Mouse (Mus musculus) left cerebral cortex, postnatal 4 days (tissue): Measurements from ENCODE around the gene Lrig1. TPM values are rescaled to one million over a fixed set of nuclear protein-coding genes. Genes with fewer than 3 reads are reported as not detected.

Experiments used
- DNase-seq: peaks from one replicate; pipeline ENCODE4 v3.0.0-alpha.2; 2022
- intact Hi-C: fragments of 180-260 bp; cut with DNase I; formaldehyde crosslinking; loops from one replicate; pipeline ENCODE4 v1.15.1; 2025
- total RNA-seq, 2 experiments: library from RNA; stranded (reverse); gene quantifications; 2 replicates each; pipeline ENCODE4 v1.2.3; 2021

Lrig1 gene
- total RNA-seq, 2 experiments from 2014 or later, result 28.3 to 32.8 TPM

DNA sequence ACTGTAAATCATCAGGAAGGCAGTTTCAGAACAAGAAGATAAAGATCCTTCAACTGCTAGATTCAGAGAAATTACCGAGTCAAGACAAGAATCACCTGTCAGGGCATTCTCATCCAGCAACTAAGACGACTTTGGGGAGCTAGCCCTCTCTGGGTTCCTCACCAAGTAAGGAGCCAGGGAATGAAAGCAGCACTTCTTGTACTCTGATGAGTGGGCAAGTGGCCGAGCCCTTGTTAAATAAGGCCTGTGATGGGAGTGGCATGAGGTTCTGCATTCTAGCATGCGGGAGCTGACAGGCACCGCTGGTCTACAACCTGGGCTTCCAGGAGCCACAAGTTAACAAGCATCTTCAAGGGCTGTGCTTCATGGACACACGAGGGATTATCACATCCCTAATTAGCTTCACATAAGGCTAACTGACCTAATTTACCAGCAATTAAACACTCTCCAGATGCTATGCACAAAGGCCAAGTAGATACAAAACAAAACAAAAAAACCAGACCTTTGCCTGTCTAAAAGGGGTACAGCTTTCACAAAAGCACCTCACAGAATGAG, 47.2 kb downstream of the Lrig1 start:
- intact Hi-C loops, result no loop called here
- no peak for DNase-seq

DNA sequence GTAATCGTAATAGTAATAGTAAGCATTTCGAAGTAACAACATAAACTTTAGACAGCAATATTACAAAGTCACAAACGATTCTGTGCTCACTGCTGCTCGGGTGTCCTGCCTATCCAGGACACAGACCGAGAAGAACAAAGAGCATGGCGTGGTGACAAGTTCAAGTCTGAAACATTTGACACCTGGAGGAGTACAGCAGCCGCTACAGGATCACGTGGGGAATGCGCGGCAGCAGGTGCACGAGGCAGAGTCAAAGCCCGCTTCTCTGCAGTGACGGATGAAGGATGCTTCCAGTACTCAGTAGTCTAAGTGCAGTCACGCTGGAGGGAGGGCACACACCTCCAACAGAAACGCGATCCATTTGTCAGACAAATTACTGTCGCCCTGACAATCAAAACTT, 48.4 kb downstream of the Lrig1 start:
- intact Hi-C loops, result no loop called here
- DNase-seq, result no peak

DNA sequence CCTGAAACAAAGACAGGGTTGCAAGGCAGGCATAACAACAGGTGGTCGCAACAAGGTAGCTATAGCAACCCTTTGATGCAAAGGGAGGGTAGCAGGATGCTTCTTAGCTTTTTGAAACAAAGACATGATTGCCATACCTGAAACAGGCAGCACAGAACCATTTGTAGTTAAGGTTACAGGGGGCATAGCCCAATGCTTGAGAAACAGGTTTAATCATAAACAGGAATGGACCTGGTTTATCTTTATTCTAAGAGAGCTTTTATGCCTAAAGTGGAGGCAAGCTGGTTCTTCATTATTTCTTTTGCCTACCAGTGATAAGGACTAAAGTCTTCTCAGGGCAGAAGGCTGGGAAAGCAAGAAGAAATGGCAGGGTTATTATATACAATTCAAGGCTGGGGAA, 50.3 kb downstream of the Lrig1 start:
- intact Hi-C loops, result loop anchor here (5.0 kb wide), 1 partner anchor 1497 kb away; no protein-coding TSS in a partner anchor
- DNase-seq, result no peak

DNA sequence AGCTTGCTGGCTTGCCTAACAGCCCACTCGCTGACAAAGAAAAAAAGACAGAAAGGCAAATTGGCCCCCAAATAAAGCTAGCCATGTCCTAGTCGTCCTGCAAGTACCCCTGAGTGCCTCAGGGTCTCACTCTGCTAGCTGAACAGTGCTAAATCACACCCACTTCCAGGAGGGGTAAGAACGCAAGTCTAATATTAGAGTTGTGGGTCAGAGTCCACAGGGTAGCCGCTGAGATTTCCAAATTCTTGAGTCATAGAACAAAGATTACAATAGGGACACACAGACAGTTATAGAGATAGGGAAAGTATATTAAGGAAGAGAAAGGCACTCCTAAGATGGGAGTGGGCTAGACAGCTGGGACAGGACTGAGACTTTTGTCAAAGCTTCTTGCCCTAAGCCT, 51.5 kb downstream of the Lrig1 start:
- DNase-seq, result no peak
- intact Hi-C loops, result loop anchor here (5.0 kb wide), 1 partner anchor 1496 kb away; no protein-coding TSS in a partner anchor

DNA sequence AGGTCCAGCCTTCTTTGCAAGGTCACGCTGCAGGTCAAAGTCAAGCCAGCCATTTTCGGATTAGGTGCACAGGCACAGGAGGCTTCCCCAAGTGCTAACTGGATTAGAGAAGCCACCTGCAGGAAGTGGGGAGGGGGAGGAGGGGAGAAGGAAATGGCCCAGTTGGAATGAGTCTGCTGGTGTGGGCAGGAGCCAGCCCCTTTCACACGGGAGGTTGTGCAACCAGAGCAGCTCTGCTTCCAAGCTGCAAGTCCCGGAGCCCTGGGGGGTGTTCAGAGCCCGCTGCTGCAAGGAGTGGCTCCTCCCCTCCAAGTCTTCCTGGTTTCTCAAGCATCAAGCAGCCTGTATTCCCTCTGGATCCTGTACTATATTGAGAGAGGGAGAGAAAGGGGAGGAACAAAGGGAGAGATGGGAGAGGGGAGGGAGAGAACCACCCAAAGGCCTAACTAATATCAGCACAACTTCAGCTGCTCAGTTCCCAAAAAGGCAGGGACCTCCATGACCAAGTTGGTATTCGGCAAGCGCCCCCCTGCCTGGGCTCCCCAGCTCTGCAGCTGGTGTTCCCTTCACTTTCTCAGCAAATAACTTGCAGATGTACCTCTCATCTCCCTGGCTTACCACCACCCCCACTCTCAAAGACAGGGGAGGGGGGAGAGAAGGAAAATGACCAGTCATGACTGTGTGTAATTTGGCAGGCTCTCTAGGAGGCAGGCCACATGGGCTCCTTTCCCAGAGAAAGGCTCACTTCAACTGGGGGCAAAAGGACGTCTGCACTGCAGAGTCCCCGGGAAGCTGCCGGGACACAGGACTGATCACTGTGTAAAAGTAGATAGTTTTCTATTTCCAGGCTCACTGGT, 52.2 kb downstream of the Lrig1 start:
- DNase-seq, result peak; percentile 55
- intact Hi-C loops, result loop anchor here (5.0 kb wide), 1 partner anchor 1496 kb away; no protein-coding TSS in a partner anchor

DNA sequence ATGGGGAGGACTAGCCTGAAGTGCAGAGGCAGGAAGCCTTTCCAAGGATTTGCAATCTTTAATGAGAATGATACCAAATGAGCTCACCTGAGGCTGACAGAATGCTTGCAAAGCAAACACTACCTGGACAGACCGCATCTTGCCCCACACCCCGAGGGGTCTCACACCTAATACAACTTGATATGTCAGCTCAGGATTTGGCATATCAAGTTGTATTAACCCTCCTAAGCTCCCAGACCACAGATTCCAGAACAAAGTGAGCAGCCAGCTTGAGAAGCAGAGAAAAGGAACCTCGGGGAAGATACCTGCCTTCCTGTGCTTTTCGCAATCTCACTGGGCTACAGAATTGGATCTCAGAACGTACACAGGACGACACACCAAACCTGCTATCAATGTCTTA, 53.1 kb downstream of the Lrig1 start:
- intact Hi-C loops, result loop anchor here (5.0 kb wide), 1 partner anchor 1495 kb away; no protein-coding TSS in a partner anchor

DNA sequence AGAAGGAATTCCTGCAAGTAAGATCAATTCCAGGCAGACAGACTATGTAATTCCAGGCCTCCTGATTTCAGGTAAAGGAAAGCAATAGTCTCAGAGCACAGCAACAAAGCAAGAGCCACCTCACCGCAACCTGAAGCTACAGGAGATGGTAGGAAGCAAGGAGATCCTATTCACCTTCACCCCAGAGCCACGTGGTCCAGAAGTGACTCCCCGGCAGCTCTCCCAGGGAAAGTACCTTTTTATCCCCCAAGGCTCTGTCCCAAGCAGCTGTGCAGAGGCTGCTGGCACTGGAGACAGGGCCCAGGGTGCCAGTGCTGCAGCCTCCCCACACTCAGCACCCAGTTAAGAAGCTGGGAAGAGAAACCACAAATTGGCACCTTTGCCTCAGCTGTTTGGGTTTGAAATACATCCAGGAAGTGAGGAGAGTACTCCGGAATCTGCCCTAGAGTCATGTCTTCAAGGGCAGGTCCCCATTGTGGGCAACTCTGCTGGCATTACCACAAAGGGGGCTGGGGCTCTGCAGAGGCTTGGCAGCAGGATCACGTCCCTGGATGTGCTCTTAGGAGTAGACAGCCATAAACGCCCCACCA, 53.6 kb downstream of the Lrig1 start:
- DNase-seq, result no peak
- intact Hi-C loops, result loop anchor here (5.0 kb wide), 1 partner anchor 1494 kb away; no protein-coding TSS in a partner anchor

More for the DNA sequence above, 53.1 kb downstream of the Lrig1 start:
- no peak for DNase-seq

DNA sequence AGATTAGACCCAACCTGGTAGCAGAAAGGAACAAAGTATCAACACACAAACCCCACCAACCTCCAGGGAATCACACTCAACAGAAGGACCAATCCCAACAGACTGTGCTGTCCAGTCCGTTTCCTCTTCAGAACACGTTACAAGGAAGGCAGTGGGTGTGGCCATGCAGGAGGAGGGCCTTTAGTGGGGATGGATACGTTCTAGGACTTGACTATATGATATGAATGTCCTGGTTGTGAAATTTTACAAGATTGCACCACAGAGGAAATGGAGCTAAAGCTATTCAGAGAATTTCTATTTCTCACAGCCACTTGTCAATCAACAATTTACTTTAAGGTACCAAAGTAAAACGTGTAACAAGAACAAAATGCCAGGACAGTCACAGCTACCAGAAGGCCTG, 54.2 kb downstream of the Lrig1 start:
- DNase-seq, result no peak
- intact Hi-C loops, result loop anchor here (5.0 kb wide), 1 partner anchor 1493 kb away; no protein-coding TSS in a partner anchor

DNA sequence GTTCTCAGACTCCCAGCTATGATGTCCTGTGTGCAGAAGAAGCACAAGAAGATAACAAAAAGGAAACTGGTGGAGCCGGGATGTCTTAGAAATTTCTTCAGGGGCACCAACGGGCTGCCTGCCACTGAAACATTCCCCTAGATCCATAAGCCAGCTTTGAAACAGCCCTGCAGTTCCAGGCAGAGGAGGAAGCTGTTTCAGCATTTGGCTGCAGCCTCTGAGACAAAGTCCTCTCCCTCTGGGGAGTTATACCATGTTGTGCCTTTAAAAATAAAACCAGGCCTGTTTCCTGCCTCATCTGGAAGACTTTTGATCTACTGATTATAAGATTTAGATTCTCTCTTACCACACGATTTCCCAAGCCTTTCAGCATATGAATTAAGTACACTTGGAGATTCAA, 55.3 kb downstream of the Lrig1 start:
- no peak for DNase-seq
- intact Hi-C loops, result loop anchor here (5.0 kb wide), 1 partner anchor 1492 kb away; no protein-coding TSS in a partner anchor

DNA sequence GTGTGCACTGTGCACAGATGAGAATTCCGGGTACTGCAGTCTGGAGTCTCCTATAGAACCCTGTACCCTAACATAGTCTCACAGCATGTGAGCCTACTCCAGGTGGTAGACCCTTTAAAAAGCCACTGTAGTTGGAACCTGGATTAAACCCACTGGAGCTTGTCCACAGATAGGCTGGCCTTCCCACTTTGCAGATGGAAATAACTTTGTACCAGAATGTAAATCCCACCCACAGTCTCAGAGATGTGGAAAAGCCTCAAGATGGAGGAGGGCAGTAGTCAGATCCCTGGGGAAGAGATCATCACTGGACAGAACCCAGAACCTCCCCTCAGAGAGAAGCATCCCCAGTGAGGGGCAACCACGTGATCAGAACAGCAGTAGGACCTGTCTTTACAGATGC, 56.0 kb downstream of the Lrig1 start:
- intact Hi-C loops, result no loop called here
- no peak for DNase-seq

DNA sequence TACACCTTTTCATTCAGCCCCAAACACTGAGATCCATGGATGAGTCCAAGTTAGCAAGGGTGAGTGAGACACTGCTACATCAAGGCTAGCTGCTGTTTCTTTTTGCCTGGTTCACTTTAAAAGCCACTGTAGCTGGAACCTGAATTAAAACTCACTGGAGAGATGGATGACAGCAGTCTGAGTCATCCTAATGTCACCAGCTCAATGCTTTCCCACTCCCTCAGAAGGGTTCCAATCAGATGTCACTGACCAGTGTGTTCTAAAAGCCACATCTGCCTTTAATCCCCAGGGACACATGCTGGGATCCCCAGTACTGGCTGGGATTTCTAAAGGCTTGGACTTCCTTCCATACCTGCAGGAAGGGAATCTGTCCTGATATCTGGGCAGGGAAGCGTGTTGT, 57.9 kb downstream of the Lrig1 start:
- intact Hi-C loops, result no loop called here
- no peak for DNase-seq

DNA sequence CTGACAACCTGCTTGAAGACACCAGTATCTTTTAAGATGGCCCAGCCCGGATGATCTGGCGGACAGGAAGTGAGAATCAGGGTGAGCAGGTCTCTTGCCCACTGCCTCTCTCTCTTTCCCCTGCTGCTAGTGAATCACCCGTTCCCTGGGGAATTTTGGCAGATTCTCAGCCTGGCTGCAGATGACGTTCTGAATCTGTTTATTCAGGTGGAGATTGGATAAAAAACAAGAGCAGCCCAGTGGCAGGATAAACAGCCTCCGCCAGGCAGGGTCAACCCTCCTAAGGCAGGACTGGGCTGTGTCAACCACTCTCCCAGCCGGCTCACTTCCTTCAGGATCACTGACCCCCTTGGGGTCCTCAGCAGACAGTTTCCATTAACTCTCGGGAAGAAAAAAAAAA, 59.7 kb downstream of the Lrig1 start:
- peak; percentile 39 for DNase-seq
- intact Hi-C loops, result no loop called here

DNA sequence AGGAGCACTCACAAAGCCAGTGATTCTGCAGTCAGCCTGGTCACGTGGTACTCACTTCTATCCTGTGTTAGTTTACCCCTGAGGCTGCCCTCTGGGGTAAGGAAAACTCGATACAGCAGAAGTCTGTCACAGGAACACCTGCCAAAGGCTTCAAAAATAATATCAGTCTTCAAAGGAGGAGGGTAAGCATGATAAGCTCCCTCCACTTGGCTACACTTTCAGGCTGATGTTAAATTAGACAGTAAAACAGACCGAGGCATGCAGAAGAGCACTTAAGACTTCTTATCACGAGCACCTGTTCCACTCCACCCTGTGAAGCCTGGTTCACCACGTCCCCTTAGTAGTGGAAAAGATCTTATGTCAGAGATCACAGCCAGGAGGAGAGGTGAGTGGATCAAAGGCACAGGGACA, 62.9 kb downstream of the Lrig1 start:
- DNase-seq, result no peak
- intact Hi-C loops, result no loop called here

DNA sequence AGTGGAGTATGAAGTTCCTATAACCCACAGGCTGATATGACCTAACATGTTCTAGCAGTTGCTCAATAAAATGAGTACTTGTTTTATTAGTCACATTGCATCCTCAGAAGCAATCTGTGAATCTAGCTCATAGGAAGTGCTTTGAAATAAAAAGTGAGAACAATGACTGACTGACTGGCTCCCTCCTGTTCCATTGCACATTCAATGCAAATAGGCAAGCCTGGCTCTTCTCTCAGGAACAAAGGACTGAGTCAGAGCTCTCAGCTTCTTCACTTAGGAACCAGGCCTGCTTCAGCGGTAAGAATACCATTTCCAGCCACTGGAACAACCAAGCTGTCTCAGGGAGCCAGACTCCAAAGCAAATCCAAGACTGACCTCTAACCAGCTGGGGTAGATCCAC, 64.6 kb downstream of the Lrig1 start:
- intact Hi-C loops, result no loop called here

DNA sequence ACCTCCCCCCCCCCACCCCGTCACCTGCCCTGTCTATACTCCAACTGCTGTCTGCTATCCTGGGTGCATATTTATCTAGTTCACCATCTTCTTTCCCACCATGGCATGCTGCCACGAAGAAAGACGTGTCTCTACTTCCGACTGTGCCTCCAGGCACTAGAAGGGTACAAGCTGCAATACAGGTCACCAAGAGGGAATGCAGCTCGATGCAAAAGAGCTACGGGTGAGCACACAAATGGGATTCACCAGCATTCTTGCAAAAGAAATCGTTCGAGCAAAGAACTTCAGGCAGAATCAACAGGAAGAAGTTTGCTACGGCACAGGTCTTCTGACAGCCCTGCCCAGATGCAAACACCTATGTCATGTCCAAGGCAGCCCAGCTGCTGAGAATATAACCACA, 65.2 kb downstream of the Lrig1 start:
- no peak for DNase-seq
- intact Hi-C loops, result no loop called here

More for the DNA sequence above, 64.6 kb downstream of the Lrig1 start:
- DNase-seq, result no peak

DNA sequence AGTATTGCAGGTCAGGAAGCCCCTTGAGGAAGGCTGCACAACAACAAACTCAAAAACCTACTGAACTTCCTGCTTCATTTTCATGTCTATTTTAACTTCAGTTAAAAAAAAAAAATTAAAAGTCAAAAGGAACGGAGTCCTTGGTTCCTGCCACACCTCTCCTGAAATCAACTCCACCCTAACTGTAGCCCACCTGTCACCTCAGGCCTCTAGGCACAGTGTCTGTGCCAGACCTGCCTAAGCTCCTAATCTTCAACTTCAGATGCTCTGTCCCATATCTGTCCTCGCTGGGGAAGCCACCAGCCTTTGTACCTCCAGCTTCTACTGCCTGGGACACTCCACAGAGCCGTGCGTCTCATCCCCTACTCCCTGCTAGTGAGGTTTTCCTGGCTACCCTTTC, 65.7 kb downstream of the Lrig1 start:
- intact Hi-C loops, result no loop called here
- DNase-seq, result no peak

DNA sequence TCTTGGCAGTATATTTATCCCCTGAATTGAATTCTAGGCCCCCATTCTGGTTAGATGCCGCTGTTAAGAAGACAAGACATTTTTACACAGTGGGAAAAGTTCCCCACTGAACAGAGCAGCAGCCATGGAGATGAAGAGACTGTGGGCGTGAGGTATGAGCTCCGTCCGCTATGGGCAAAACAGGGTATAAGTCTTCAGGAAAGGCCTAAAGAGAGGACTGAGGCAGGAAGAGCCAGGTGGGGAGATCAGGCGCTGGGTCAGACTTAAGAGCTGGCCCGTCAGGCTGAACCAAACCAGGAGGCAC, 68.2 kb downstream of the Lrig1 start:
- intact Hi-C loops, result no loop called here
- DNase-seq, result no peak

DNA sequence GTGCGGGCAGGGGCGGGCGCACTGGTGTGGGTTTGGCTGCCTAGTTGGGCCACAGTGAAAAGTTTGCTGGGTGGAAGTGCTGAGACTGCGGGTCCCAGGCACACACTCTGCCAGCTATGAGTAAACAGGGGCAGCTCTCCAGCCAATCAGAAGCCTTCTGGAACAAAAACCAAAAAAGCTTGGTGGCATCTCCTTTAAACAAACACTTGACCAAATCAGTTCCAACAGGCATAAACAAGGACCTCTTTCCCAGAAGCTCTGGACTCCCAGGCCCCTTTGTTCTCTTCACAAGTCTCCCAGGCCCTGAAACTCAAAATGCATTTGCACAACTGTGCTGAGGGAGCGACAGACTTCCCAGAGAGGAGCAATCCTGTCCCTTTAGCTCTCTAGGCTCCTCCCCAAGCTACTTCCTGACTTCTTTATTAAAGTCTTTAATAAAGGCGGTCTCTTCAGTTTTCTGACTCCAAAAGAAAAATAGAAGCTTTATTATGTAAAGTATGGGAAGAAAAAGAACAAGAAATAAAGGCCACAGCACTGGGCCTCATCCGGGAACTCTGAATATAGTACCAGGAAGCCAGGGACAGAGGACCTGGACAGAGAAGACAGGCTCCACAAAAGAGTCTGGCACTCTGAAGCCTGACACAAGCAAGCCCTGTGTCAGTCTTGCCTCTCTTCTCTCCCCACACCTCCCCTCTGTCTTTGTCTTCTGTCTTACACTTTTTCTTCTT, 68.7 kb downstream of the Lrig1 start:
- intact Hi-C loops, result no loop called here
- peak; percentile 55 for DNase-seq

DNA sequence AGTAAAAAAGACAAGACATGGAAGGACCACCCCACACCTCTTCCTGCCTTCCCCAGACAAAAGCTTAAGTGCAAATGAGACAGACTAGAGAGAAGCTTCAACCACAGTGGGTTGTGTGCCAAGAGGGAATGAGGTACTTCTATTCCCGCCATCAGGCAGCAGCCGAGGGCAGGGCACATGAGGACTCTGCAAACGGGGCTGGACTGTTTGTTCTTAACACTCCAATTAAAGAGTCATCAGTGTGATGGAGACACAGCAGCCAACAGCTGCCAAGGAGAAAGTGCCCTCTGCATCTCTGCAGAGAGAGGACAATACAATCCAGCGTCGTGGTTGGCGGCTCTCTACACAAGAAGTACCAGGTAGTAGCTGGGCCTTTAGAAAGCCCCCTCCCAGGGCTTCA, 71.2 kb downstream of the Lrig1 start:
- intact Hi-C loops, result loop anchor here (5.0 kb wide), 1 partner anchor 334 kb away; no protein-coding TSS in a partner anchor
- DNase-seq, result no peak

DNA sequence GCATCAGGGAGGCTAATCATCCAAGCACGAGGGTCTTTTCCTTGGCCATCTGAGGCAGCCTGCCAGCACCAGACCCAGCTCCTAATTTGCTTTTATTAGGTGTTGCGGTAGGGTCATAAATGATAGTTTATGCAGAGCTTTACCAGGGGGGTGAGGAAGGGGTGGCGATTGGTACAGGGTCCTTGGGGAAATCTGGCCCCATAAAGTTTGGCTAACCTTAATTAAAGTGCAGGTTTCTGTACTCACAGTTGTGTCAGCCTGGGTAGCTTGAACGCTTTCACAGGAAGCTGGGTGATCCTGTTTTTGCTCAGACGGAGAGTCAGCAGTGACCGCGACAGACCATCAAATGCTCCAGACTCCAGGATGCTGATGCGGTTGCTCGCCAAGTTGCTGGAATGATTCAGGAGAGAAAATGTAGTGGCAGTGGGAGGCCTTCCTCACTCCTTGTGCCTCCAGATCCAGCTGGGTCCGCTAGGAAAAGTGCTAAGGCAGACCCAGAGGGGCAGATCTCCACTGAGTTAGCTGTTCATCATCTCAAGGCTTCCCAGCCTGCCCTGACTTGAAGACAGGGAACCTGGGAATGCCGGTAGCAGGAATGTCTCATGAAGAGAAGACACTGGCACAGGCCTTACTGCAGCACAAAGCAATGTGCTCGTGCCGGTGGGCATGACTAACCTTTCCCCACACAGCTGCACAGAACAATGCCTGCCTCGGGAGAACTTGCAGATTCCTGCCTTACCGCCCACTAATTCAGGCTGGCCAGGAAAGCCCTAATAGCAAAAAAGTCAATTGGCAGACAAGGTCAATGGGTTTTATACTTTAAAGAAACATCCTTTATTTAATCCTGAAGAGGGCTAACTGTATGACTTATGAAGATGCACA, 72.0 kb downstream of the Lrig1 start:
- intact Hi-C loops, result loop anchor here (5.0 kb wide), 1 partner anchor 334 kb away; no protein-coding TSS in a partner anchor
- DNase-seq, result no peak
